Mouse (Mus musculus): ENCODE results near the gene Olfr869. TPM values are rescaled to one million over a fixed set of nuclear protein-coding genes. Genes with fewer than 3 reads are reported as not detected.

Gene Olfr869
- polyA plus RNA-seq (2012; rRNA removed; ENCODE audit: low replicate concordance): not detected in 2 replicates

GRCm38 (mm10) chr9:20128709-20129108 is at the start of gene Olfr869:
Gene Olfr869 (plus strand): TSS chr9:20129009.

GRCm38 (mm10) chr9:20098326-20098725 is 30.5 kb upstream of the Olfr869 start, which contains the start of gene Olfr868:
Gene Olfr868 (plus strand): TSS chr9:20098626.

GRCm38 (mm10) chr9:20173957-20174356 is 45.1 kb downstream of the Olfr869 start, which contains the start of gene Olfr870:
Gene Olfr870 (minus strand): TSS chr9:20174057.

Other genes with a start within 250 kb of the Olfr869 start
- gene Olfr862, start 241.0 kb upstream of the Olfr869 start, polyA plus RNA-seq (2012; rRNA removed; ENCODE audit: low replicate concordance): not detected in 2 replicates
- not detected in 2 replicates for gene Olfr77, start 212.1 kb upstream of the Olfr869 start, polyA plus RNA-seq (2012; rRNA removed; ENCODE audit: low replicate concordance)
- gene Olfr866, start 101.0 kb upstream of the Olfr869 start, polyA plus RNA-seq (2012; rRNA removed; ENCODE audit: low replicate concordance): not detected in 2 replicates
- gene Olfr867, start 71.4 kb upstream of the Olfr869 start, polyA plus RNA-seq (2012; rRNA removed; ENCODE audit: low replicate concordance): not detected in 2 replicates
- gene Olfr868, start 30.4 kb upstream of the Olfr869 start, polyA plus RNA-seq (2012; rRNA removed; ENCODE audit: low replicate concordance): not detected in 2 replicates
- gene Olfr870, start 45.0 kb downstream of the Olfr869 start, polyA plus RNA-seq (2012; rRNA removed; ENCODE audit: low replicate concordance): not detected in 2 replicates
- not detected in 2 replicates for gene Olfr871, start 83.2 kb downstream of the Olfr869 start, polyA plus RNA-seq (2012; rRNA removed; ENCODE audit: low replicate concordance)
- not detected in 2 replicates for gene Olfr872, start 108.1 kb downstream of the Olfr869 start, polyA plus RNA-seq (2012; rRNA removed; ENCODE audit: low replicate concordance)
- gene Olfr39, start 153.3 kb downstream of the Olfr869 start, polyA plus RNA-seq (2012; rRNA removed; ENCODE audit: low replicate concordance): not detected in 2 replicates
- gene Olfr873, start 169.5 kb downstream of the Olfr869 start, polyA plus RNA-seq (2012; rRNA removed; ENCODE audit: low replicate concordance): not detected in 2 replicates
- gene Olfr18, start 207.1 kb downstream of the Olfr869 start, polyA plus RNA-seq (2012; rRNA removed; ENCODE audit: low replicate concordance): not detected in 2 replicates